Mouse (Mus musculus): ENCODE measurements around the gene Gm20489. TPM values are rescaled to one million over a fixed set of nuclear protein-coding genes. Genes with fewer than 3 reads are reported as not detected.

Gene Gm20489
- polyA plus RNA-seq, 1 experiment from 2014 or later = not detected

GRCm38 (mm10) chrX:101254740-101255139, 14.1 kb downstream of the Gm20489 start:
- Histone ChIP-seq H3K4me1 (peaks cover 9% of the 10 kb centered on the region; the same call in 1 of the 2 replicates), H3K9ac (peak overlapping the region; percentile 31), H3K27ac (no peak overlapping the region), H3K4me3 (peak overlapping the region; percentile 53), H3K9me3 (no peaks in the 10 kb centered on the region), H3K36me3 (replicated peaks) (no peaks in the 10 kb centered on the region), H3K4me2 (peak overlapping the region; percentile 78), H3K27me3 (replicated peaks) (no peaks in the 10 kb centered on the region)
- WGBS = 23% methylated on average over 26 of the region's 26 CpGs
- peak; percentile 43 for ATAC-seq (replicated peaks)

GRCm38 (mm10) chrX:101253952-101254729, 14.7 kb downstream of the Gm20489 start, which contains the start of gene Foxo4:
Foxo4 (plus strand) TSS chrX:101254528.
- no peaks in the 10 kb centered on the region for H3K27me3 ChIP-seq (replicated peaks)
- H3K36me3 ChIP-seq (replicated peaks) = no peaks in the 10 kb centered on the region
- H3K9ac ChIP-seq = peak within 1 kb of the TSS; percentile 35
- H3K4me1 ChIP-seq = peaks cover 9% of the 10 kb centered on the region; the same call in 1 of the 2 replicates
- H3K9me3 ChIP-seq = no peaks in the 10 kb centered on the region
- 19% methylated on average over 47 of the region's 47 CpGs for WGBS
- peak within 1 kb of the TSS; percentile 53 for H3K4me3 ChIP-seq
- H3K4me2 ChIP-seq = peak within 1 kb of the TSS; percentile 78
- no peak within 1 kb of the TSS for H3K27ac ChIP-seq
- ATAC-seq (replicated peaks) = peak; percentile 95

- Histone ChIP-seq H3K9ac (no peak overlapping the region), H3K9me3 (no peaks in the 10 kb centered on the region), H3K36me3 (replicated peaks) (no peaks in the 10 kb centered on the region), H3K4me2 (no peak overlapping the region), H3K4me3 (no peak overlapping the region), H3K27me3 (replicated peaks) (no peaks in the 10 kb centered on the region), H3K27ac (no peak overlapping the region), H3K4me1 (no peaks in the 10 kb centered on the region)
- WGBS = 8% methylated on average over 1 of the region's 1 CpGs
- no peak for ATAC-seq (replicated peaks)
Observed at GRCm38 (mm10) chrX:101245011-101245410, 23.8 kb downstream of the Gm20489 start.

- WGBS = 26% methylated on average over 7 of the region's 7 CpGs
- no peak for ATAC-seq (replicated peaks)
Observed at GRCm38 (mm10) chrX:101222796-101223162, 46.0 kb downstream of the Gm20489 start.

GRCm38 (mm10) chrX:101221834-101222795, 46.7 kb downstream of the Gm20489 start, which contains the start of gene Snx12:
Snx12 (minus strand) TSS chrX:101222563.
- peak within 1 kb of the TSS; percentile 85 for H3K27ac ChIP-seq
- peak within 1 kb of the TSS; percentile 53 for H3K9ac ChIP-seq
- no peaks in the 10 kb centered on the region for H3K36me3 ChIP-seq (replicated peaks)
- H3K4me3 ChIP-seq = peak within 1 kb of the TSS; percentile 58
- ATAC-seq (replicated peaks) = peak; percentile 99
- WGBS = 18% methylated on average over 55 of the region's 55 CpGs
- H3K27me3 ChIP-seq (replicated peaks) = no peaks in the 10 kb centered on the region; the same call in 1 of the 2 replicates
- H3K9me3 ChIP-seq = no peaks in the 10 kb centered on the region
- H3K4me1 ChIP-seq = peaks cover 9% of the 10 kb centered on the region
- peak within 1 kb of the TSS; percentile 55 for H3K4me2 ChIP-seq

More at GRCm38 (mm10) chrX:101222796-101223162, 46.0 kb downstream of the Gm20489 start:
- peaks cover 9% of the 10 kb centered on the region for H3K4me1 ChIP-seq
- peak overlapping the region; percentile 50 for H3K4me2 ChIP-seq
- no peaks in the 10 kb centered on the region for H3K9me3 ChIP-seq
- peak overlapping the region; percentile 76 for H3K27ac ChIP-seq
- no peak overlapping the region for H3K9ac ChIP-seq
- H3K27me3 ChIP-seq (replicated peaks) = no peaks in the 10 kb centered on the region; the same call in 1 of the 2 replicates
- no peaks in the 10 kb centered on the region for H3K36me3 ChIP-seq (replicated peaks)
- H3K4me3 ChIP-seq = peak overlapping the region; percentile 58

Other genes with a start within 250 kb of the Gm20489 start
- gene Tex11, start 209.4 kb downstream of the Gm20489 start, polyA plus RNA-seq (2015; fragmentation: Nextera tagmentation; extraction: Ambion mirVana) = 0.09 TPM in 1 of 2 replicates, not detected in the other
- 6.2 and 6.5 TPM in 2 replicates for gene Slc7a3, start 183.0 kb downstream of the Gm20489 start, polyA plus RNA-seq (2015; fragmentation: Nextera tagmentation; extraction: Ambion mirVana)
- 45.1 and 46.4 TPM in 2 replicates for gene Snx12, start 46.5 kb downstream of the Gm20489 start, polyA plus RNA-seq (2015; fragmentation: Nextera tagmentation; extraction: Ambion mirVana)
- gene Foxo4, start 14.5 kb downstream of the Gm20489 start, polyA plus RNA-seq (2015; fragmentation: Nextera tagmentation; extraction: Ambion mirVana) = 0.97 TPM in 2 replicates
- not detected in 2 replicates for gene Gm614, start 5.0 kb downstream of the Gm20489 start, polyA plus RNA-seq (2015; fragmentation: Nextera tagmentation; extraction: Ambion mirVana)
- 6.7 and 7.2 TPM in 2 replicates for gene Il2rg, start 768 bp downstream of the Gm20489 start, polyA plus RNA-seq (2015; fragmentation: Nextera tagmentation; extraction: Ambion mirVana)
- gene Med12, start 5.0 kb upstream of the Gm20489 start, polyA plus RNA-seq (2015; fragmentation: Nextera tagmentation; extraction: Ambion mirVana) = 26.6 and 29.1 TPM in 2 replicates
- gene Nlgn3, start 30.1 kb upstream of the Gm20489 start, polyA plus RNA-seq (2015; fragmentation: Nextera tagmentation; extraction: Ambion mirVana) = 89.5 and 90.3 TPM in 2 replicates
- 1.0 and 1.1 TPM in 2 replicates for gene Gjb1, start 107.4 kb upstream of the Gm20489 start, polyA plus RNA-seq (2015; fragmentation: Nextera tagmentation; extraction: Ambion mirVana)
- gene Zmym3, start 151.8 kb upstream of the Gm20489 start, polyA plus RNA-seq (2015; fragmentation: Nextera tagmentation; extraction: Ambion mirVana) = 94.3 and 102 TPM in 2 replicates
- 335 and 336 TPM in 2 replicates for gene Nono, start 160.3 kb upstream of the Gm20489 start, polyA plus RNA-seq (2015; fragmentation: Nextera tagmentation; extraction: Ambion mirVana)
- gene Itgb1bp2, start 180.1 kb upstream of the Gm20489 start, polyA plus RNA-seq (2015; fragmentation: Nextera tagmentation; extraction: Ambion mirVana) = 1.5 and 1.6 TPM in 2 replicates